Mouse (Mus musculus) urinary bladder, postnatal 14 days (tissue): Measurements from ENCODE around the gene Slc22a23.

ENCODE experiments used
- DNase-seq: peaks from one replicate; pipeline ENCODE4 v3.0.0; 2021; ENCODE audit warnings: low spot score

The Slc22a23 gene

DNA sequence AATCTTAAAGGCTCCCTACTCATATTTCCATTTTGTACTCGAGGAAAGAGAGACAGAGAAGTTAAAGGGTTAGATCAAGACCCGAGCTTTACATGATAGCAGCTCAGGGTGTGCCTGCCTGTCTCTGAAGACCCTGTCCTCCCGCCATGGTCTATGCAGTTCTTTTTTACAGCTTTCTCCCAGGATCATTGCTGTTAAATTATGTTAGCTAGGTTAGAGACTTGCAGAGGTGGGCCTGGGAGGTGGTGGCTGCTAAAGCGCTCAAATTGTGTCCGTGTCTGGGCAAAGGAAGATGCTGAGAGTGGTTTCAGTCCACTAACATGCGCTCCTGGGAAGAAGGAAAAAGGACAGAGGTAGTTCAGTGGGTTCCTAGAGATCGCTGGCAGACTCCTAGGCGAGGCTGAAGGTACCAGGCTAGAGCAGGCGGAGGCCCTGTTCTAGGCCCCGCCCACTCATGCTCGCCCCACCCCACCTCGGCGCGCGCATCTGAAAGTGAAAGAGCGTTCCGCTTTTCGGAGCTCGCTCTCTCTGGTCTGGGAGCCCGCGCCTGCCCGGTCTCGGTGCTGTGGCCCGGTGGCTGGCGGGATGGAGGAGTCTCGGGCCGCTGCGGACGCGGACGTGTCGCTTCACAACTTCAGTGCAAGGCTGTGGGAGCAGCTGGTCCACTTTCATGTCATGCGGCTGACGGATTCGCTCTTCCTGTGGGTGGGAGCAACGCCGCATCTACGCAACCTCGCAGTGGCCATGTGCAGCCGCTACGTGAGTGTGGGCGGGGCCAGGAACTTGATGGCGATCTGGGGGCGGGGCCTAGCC is 182.3 kb downstream of the Slc22a23 start, which contains the start of gene Psmg4:
Psmg4 (plus strand) TSS at position 474 of the 813 bp plus-strand sequence.
- DNase-seq = peak; percentile 95

DNA sequence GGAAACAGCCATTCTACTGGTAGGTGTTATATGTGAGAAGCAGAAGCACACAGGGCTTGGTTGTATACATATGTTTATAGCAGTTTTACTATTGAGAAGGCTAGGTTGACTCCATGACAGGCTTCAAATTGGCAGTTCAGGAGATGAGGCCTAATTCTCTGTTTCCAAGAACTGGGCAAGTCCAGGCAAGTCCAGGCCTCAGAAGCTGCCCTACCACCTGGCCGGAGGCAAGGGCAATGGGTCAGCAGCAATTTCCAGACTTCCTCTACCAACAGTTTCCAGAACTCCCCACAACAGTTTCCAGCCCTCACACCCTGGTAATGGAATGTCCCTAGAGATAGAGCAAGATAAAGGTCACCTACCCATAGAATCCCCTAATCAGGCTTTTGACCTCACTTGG is 185.1 kb downstream of the Slc22a23 start:
- DNase-seq = no peak

DNA sequence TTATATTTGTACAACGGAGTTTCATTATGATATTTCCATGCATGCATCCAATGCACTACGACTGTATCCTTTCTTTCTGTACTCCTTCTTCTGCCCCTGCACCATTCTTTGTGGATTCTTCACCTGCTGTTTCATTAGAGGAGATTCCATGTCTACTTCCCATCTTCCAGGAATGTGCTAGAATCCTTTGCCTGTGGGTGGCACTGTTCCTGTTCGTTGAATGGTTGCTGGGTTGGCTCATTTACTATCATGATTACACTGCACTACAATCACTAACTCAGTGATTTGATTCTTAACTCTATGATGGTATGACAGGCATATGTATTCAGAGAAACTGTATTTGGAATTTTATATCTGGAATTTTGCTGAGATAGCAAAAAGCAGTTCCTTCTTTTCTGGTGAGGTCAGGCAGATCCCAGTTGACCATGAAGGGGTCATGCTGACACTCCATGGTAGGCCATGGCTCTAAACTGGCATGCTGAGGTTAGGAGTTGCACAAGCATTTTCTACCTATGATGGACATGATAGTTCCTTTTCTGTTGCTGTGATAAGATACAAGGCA is 187.3 kb downstream of the Slc22a23 start:
- DNase-seq = no peak

DNA sequence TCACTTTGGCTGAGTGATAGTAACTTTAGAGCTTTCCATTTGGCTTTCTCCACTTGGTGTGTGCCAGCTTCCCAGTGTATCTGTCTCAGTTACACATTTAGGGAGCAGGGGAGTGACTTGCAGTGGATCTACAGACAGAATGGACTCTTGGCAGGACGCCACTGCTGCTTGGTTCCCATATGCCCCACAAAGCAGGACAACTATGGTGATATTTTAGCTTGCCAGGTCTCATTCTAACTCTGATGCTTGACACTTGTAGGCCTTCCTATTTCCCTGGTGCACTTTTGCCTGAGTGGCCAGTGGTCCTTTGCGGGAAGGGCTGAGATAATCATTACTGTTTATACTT is 188.2 kb downstream of the Slc22a23 start:
- no peak for DNase-seq

DNA sequence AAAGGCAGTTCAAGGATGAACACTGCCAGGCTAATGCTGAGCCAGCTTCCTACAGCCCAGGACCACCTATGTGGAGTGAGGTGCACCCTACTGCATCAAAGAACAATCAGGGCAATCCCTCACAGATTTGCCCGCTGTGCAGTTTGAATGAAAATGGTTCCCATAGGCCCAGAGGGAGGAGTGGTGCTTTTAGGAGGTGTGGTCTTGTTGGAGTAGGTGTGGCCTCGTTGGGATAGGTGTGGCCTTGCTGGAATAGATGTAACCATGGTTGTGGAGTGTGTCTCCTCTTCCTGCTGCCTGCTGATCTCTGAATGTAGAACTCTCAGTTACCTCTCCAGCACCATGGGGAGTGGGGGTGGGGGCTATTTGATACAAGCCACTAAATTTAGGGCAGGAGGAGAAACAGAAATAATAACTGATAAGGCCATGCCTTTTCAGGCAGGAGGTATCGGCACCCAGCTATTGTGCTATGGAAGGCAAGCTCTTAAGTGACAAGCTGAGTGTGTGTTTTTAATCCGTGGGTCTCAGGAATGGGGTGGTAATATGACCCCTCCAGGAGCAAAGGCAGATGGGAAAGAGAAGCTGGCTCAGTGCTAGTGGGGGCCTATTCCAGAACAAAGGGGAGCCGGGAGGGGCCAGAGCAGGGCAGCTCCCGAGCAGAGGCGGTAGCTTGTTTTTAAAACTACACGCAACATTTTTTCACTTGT is 188.7 kb downstream of the Slc22a23 start:
- no peak for DNase-seq

DNA sequence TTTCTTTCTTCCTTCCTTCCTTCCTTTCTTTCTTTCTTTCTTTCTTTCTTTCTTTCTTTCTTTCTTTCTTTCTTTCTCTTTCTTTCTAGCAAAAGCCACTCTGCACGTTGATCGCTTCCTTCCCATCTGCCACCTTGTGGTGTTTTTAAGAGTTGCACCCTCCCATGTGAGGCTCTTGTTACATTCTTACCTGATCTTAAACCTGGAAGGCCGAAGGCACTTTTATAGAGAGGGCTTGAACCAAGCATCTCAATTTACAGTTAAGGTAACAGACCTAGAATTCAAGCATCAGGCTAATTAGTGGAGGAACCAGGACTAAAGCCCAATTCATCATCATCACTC is 190.1 kb downstream of the Slc22a23 start:
- DNase-seq = peak; percentile 78

DNA sequence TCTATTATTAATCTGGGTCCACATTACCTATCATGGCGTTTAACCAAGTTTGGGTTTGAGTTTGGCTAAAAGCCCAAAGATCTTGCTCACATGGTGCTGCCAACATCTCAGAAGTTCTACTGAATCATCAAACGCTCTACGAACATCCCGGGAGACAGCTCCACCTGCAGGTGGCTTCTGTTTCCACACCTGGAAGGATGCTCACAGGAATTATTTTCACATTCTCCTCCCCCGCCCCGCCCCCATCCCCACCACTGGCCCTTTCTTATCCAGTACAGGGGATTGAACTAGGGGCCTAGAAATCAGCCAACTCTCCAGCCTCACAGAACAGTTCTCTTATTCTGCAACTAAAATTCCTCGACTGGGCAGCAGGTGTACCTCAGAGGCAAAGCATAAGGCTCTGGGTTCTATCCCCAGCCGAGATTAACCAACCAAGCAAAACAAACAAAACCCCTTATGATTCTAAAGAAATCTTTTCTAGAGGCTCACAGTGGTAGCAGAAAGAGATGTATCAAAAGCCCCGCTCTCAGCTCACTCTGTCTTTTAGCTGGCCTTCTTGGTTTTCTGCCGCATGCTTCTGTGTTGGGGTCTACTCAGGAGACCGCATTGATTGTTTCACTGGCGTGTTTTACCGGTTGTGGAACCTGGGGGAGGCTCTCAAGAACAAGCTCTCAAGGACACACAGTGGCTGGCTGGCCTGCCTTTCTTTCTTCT is 190.6 kb downstream of the Slc22a23 start:
- peak; percentile 81 for DNase-seq

DNA sequence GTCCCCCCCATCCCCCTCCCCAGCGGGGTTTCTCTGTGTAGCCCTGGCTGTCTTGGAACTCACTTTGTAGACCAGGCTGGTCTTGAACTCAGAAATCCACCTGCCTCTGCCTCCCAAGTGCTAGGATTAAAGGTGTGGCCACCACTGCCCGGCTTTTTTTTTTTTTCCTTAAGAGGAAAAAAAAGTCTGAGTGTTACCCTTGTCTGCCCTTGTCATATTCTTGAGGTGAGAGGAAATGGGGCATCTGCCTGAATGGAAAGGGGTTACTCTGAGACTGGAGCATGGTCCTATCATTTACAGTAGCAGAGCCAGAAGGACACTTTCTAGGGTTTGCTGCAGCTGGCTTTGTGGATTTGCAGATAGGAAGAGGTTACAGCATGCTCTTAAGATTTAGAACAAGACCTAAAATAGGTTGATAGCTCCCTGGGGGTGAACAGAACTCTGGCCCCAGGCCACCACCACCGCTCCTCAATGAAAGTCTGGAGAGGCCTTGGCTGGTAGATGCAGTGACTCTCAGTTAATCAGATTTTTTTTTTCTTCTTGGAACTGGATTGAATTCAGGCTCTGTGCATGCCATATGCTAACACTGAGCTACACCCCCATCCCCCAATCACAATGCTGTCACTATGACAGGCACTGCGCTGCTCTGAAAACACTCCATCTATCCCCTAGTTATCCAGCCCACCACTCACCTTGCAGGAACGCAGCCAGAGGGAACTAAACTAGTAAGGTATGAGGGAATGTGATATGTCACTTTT is 191.5 kb downstream of the Slc22a23 start:
- no peak for DNase-seq

DNA sequence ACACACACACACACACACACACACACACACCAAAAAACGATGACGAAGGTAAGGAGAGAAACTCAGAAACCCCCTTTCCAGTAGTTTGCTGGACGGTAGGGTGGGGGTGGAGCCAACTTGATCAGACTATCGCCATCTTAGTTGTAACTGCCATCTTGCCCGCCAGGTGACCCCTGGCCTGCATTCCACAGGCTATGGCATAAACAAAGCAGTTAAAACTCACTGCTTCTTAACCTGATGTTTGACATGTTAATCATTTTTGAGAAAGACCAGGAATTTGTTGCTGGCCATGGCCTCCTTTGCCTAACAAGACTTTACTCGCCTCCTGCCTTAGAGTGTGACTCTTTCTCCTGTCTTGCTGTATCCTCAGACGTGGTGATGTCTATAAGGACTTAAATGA is 192.3 kb downstream of the Slc22a23 start:
- no peak for DNase-seq

DNA sequence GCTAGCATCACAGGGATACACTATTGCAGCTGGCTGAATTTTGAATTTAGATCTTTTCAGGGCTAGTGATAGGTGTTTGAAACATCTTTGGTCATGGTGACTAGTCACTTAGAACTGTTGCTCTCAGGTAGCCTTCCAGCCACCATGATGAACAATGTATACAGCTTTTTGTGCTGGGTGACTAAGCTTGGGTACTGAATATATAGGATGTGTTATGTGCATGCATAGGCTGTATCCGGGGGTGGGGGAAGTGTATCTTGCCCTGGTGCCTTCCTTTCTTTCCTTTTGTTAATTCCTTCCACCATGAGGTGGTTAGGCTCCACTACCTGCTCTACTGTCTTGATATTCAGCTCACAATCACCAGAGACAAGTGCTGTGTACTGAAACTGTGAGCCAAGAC is 193.6 kb downstream of the Slc22a23 start:
- DNase-seq = no peak

DNA sequence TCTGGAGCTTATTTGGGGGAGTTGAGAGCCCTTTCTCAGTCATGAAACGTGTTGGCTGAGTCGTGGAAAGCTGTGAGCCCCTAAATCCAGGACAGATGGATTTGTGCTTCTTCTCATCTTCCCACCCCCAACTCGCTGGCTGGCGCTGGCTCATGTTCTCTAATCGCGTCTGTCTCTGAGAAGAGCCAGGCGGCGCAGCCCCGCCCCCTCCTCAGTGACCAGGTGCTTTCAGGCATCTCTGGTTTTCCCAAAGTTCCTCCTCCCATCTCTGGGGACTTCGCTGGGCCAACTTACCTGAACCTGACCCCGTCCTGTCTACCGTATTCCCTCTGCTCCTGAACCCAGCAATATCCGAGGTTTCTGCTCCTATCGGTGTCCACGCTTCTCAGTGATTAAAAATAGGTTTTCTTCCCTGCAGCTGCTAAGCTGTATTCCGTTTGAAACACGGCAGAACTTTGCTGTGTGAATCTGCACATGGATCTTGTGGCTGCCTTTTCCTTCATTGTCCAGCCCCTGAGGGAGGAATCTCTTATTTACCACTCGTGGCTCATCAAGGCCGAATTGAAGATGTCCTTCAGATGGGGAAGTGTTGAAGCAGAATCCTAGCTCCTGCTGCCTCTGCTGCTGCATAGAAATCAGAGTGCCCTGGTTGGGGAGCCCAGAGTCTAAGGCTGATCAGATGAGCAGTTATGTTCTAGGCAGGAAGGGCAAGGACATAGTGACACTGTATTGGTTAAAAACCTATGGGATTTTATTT is 194.5 kb downstream of the Slc22a23 start:
- no peak for DNase-seq

DNA sequence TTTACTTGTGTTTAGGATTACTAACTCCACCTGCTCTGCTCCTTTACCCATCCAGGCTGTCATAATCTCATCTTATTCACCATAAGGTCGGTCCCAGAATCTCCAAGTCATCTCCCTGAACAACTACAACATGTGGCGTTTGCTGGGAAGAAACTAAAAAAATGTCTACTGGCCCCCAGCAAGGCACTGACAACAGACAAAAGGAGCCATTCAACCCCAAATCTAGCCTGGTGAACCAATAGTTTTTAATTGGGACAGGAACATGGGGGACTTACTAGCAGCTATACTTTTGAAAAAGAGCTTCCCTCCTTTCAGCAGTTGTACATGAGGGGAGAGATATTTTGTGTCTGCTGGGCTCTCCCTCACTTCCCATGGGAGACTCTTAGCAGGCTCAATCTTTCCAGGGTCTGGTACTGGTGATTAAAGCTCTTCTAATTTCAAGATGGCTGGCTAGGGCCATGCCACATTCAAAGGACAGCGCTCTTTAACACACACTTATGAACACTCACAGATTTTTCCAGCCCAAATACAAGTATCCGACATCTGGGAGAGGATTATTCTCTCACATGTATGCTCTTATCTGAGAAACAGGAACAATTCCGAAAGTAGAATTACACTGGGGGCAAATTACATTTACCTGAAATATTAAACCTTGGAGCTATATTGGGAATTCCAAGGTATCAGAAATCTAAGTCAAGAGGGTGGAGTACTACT is 195.4 kb downstream of the Slc22a23 start:
- DNase-seq = no peak

DNA sequence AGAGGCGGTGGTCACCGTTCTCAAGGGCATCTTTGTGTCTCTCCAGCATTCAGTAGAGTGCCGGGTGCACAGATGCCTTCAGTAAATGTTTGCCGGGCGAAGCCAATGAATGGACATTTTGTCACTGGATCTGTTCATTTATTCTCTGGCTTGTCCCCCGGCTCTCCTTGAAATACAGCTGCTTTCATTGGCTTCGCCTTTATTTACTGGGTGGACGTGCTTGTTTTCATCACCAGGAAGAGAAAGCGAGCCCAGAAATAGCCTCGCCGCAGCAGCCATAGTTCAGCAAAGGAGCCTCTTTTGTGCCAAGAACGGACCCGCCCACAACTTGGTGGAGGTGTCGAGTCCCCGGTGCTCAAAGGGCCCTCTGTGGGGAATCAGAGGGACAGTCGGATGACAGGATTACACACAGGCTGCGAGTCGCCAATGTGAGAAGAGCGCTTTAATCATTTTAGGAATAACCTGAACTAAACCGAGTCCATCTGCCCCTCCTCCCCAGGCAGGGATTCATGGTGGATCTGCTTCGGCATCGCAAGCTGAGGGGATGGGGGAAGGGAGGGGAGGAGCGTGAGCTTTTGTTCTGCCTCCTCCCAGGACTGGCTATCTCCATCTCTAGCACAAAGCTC is 196.1 kb downstream of the Slc22a23 start:
- DNase-seq = peak; percentile 56

DNA sequence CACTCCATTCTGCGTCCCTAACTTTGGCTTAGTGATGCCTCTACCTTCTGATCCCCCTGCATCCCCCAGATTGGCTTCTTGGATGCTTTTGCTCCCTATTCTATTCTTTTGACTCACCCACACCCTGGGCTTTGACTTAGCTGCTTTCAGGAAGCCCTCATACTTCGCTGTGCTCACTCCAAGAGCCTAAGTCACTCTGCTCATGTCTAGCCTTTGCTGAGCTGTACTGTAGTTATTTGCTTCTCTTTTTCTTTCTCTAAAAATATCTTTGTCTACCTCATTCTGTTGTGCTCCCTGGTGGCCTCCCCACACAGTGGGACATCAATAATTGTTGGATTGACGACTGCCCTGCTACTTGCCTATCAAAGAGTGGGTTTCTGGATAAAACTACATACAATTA is 196.8 kb downstream of the Slc22a23 start:
- no peak for DNase-seq

DNA sequence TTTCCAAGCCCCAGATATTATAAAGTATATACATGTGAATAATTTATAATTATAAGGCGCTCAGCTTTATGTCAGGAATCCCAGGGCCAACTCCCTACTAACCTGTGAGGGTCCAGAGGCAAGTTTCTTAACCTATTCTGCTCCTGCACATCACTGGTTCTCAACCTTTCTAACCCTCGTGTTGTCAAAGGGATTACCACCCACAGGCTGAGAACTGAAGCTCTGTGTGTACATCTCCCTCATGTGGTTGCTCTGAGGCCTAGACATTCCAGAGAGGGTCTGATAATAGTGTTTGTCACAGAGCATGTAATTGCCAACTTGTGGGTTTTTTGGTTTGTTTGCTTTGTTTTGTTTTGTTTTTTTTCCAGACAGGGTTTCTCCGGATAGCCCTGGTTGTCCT is 198.1 kb downstream of the Slc22a23 start:
- DNase-seq = no peak

DNA sequence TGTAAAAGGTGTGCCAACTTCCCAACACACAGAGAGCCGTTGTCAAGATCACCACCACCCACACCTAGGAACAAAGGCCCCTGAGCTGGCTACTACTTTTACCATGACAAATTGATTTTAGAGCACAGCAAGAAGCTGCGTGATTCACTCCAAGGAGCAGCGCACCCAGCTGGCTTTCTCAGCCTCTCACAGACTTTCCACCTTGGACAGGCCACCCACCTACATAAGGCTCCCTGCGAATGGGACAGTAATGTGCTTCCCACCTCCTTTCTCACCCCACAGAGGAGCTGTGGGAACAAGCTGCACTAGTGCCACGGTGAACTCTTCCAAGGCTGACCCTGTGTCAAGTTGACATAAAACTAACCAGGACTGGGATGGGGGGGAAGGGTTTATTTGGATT is 201.6 kb downstream of the Slc22a23 start:
- DNase-seq = no peak

DNA sequence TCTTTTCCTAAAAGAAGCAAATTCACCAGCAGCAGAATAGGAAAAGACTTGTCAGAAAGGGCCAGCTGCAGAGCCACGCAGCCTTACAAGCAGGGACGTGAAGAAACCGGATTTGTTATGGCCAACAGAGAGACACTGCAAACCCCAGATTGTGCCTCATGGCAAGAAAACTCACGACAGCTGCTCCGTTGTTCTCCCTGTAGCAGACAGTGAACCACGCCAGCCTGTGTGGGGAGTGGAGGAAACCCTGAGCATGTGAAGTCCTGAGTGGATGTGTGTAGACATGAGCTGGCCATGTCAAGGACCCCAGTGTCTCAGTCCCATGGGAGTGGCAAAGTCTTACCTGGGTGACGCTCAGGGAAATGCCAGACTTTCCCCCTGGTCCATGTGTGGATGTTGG is 208.4 kb downstream of the Slc22a23 start:
- DNase-seq = no peak

DNA sequence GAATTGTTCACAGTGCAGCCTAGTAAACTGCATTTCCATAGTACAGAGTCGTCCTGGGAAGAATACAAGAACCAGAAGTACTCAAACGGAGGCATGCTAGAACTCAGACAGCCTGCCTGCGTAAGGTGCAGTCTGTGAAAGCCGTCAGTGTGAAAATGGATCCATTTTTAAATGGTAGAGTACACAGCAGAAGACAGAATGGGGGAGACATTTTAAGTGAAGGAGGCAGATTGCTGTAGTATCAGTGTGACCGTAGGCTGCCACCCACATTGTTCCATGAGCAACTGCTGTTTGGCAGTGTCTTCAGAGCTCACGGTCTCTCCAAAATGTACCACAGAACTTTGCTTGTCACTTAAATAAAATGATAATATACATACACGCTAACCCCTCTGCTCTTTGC is 210.7 kb downstream of the Slc22a23 start:
- no peak for DNase-seq

DNA sequence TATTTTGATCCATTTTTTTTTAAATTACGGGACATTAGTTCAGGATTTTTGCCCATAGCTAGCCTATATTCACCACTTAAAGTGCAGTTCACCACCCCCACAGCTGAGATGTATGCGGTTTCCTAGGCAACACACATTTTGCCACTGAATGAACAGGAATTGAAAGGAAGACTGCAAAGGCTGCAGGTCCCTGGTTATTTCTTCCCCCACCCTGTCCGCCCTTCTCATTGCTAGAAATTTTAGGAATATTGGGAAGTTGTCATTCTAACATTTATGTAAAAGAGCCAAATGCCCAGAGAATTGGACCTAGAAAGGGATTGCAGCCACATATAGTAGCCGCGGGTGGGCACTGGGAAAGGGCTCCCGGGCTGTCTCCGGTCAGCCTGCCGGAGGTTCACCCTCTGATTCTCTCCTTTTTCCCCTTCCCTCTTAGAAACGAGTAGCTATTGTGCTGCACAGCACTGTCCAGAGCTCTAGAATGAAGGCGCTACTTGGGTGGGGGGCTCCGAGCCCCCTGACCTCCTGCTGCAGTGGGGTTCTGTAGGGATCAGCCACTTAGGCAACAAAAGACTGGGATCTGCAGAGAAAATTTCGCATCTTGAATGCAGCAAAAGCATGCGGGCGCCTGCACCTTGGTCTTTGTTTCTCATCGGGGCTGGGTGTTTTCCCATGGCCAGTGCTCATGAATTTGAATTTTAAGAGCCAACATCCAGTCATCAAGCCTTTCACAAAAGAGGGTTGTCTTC is 211.5 kb downstream of the Slc22a23 start:
- DNase-seq = no peak
